Mouse (Mus musculus) gonadal fat pad, adult 2 months (tissue): ENCODE results near the gene Fos. TPM values are rescaled to one million over a fixed set of nuclear protein-coding genes. Genes with fewer than 3 reads are reported as not detected.

Source experiments
- DNase-seq: peaks from one replicate; pipeline ENCODE4 v3.0.0-alpha.2; 2012; ENCODE audit warnings: low read depth
- polyA plus RNA-seq: library from polyadenylated mRNA; depleted of rRNA; stranded (reverse); fragments of >200 nt; gene quantifications from 2 replicates; pipeline ENCODE4 v1.2.3, GENCODE M21; 2012; rRNA removed

Fos gene
- 8.1 and 16.6 TPM in 2 replicates for polyA plus RNA-seq

DNA sequence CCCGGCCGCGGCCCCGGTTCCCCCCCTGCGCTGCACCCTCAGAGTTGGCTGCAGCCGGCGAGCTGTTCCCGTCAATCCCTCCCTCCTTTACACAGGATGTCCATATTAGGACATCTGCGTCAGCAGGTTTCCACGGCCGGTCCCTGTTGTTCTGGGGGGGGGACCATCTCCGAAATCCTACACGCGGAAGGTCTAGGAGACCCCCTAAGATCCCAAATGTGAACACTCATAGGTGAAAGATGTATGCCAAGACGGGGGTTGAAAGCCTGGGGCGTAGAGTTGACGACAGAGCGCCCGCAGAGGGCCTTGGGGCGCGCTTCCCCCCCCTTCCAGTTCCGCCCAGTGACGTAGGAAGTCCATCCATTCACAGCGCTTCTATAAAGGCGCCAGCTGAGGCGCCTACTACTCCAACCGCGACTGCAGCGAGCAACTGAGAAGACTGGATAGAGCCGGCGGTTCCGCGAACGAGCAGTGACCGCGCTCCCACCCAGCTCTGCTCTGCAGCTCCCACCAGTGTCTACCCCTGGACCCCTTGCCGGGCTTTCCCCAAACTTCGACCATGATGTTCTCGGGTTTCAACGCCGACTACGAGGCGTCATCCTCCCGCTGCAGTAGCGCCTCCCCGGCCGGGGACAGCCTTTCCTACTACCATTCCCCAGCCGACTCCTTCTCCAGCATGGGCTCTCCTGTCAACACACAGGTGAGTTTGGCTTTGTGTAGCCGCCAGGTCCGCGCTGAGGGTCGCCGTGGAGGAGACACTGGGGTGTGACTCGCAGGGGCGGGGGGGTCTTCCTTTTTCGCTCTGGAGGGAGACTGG, at the start of gene Fos:
Gene Fos (plus strand): TSS at position 410 of the 817 bp plus-strand sequence.
- no peak for DNase-seq

DNA sequence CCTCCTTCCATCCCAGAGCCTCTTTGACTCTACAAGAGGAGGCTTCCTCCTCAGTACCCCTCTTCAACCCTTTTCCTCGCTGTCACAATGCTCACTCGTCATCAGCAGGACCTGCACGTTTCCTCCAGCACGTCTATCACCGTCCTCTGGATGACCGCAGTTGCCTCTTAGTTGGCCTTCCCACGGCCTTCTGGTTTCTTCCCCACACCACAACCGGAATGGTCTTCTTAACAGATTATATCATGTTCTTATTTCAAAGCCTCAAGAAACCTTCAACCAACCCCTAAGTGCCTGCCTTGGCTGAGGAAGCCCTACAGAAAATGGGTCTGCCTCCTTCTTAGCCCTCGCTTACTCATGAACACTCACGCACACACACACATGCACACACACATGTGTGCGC, 48.0 kb upstream of the Fos start:
- no peak for DNase-seq

DNA sequence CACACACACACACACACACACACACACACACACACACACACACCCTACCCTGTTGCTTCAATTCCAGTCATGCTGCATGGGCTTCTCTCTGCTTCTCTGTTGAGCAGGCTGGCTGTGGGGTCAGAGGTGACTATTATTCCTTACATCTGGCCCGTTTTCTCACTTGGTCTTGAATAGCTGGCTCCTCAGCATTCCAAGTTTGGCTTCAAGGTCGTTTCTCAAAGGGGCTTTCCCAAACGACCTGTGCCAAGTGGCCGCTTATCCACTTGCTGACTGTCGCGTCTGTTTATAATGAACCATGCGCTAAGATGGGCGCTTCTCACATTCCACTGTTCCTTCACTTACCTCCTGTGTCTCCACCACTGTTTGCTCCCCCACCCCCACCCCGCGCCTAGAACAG, 47.6 kb upstream of the Fos start:
- DNase-seq, result no peak

DNA sequence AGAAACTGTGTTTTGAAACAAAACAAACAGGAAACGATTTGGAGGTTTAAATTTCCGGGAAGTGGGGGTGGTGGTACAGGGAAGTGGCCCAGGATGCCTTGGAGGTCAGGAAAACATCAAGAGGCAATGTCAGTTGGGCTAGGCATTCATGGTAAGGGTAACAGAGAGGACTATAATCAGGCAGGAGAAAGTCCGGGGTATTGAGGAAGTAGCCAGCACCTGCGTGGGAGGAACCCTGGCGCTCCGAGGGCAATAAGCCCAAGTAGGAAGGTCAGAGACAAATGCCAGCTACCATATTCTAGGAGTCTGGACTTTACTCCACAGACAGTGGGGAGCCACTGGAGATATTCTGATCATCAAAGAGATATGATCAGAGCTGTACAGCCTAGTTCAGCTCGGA, 45.9 kb upstream of the Fos start:
- DNase-seq, result no peak

DNA sequence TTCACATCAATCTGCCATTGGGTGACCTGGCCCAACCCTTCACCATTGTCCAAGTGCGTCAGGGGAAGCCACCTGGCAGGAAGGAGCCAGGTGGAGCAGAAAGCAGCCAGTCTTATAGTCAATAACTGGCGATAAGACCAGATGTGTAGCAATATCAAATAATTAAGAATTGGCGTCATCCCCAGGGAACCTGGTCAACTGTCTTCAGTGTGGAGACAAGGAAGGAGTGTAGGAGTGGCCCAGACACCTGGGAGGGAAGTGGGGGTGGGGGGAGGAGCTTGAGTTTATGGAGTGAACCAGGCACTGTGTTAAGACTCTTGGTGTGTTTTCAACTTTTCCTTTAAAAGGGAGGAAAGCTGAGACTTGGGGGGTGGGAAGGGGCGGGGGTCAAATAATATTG, 43.7 kb upstream of the Fos start:
- peak; percentile 68 for DNase-seq

DNA sequence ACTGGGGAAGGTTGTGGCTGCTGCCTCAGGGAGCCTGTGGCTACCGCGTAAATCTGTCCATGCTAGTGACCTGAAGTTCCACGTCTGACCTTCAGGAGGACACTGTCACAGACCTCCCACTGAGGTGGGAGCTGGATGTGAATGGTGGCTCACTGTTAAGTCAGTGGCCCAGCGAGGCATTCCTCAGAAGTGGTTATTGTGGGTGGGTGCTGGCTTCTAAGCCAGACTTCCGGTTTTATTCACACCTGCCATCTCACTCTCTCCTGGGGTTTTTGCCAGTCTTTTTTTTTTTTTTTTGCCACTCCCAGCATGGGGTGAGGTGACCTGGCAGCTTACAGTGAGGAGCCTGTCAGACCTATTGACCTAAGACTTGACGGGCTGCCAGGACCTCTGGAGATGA, 43.3 kb upstream of the Fos start:
- DNase-seq, result no peak

DNA sequence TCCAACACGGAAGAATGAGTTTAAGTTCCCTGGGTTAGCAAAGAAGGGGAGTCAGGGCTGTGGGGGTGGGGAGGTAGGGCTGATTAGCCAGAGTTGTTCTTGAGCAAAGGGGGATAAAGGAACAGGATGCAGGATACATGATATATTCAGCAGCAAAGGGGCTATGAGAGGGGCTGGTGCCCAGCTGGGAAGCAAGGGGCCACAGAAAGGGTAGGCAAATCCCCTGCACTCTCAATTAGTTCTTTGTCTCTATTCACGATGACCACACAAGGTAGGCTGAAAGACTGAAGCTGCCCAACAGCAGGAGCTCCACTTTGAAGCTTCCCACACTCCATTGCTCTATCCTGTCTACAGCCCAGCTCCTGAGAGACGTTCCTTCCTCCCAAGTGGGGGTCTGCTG, 39.8 kb upstream of the Fos start:
- no peak for DNase-seq

DNA sequence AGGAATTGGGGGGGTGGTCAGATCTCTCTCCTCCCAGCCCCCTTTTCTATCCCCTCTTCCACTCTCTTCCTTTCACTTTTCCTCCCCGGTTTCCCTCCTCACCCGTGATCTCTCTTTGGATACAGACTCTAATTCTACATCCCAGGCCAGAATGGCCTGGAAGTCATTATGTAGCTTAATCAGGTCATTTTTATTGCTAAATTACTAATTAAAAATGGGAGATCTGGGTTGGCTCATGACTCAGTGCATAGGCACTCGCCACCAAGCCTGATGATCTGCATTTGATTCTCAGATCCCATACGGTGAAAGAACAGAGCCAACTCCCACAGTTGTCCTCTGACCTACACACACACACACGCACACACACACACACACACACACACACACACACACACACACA, 39.2 kb upstream of the Fos start:
- DNase-seq, result no peak

DNA sequence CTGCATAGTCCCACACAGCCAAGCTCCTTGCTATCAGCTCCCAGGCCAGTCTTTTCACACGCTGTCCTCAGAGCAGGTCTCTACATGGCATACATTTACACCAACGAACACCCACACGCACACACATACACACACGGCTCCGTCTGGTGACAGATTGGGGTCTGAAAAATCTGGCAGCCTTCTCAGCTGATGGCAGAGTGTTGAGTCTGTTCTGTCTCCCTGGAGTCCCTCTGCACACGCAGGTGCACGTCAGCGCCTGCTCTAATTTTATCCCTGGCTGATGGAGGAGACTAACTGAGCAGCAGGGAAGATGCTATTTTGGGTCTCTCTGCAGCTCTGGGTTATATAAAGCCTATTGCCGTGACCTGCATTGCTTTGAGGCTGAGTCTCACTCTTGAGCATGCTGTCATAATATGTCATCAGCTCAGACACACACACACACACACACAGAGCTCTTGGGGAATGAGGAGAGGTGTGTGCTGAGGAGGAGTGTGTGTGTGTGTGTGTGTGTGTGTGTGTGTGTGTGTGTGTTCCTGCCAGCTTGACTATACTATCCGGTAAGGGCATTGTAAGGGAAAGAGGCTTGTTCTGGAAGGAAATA, 37.6 kb upstream of the Fos start:
- DNase-seq, result no peak

DNA sequence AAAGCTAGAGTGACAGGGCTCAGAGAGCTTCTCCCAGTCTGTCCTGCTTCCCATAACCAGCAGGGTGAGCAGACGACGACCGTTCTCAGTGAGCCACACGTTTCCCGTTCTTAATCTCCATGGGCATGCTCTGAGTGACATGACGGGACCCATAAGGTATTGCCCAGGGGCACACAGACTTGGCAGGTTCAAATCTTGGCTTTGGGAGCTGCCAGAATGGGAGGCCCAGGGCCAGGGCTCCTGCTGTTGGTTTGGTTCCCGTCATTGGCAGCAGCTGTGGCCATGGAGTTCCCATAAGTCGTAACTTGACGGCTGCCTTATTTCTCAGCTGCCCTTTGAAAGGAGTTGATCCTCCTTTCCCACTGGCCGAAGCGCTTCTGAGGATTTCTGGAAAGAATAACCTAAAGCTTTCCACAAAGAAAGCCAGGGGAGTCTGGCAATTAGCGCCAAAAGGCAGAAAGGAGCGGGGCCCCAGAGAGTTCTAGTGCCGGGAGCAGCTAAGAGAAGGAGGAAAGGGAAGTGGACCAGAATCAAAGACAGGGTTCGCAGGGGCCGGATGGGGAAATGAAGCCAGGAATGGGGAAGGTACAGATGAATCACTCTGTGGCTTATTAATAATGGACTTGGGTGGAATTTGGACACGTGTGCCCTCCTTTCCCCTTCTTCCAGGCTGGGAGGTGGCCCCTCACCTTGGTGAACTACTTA, 36.4 kb upstream of the Fos start:
- DNase-seq, result no peak

DNA sequence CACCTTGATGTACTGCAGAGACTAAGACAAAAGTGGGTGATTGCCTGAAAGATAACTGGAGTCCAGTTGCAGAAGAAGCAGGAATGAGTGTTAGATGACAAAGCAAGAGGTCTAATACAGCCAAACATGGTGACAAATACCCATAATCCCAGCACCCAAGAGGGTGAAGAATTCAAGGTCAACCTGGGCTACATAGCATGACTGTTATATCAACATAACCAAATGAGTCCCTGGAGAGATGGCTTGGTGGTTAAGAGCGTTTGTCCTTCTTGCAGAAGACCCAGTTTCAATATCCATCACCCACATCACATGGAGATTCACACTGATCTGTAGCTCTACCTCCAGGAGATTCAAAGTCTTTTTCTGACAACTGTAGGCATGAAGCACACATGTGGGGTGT, 30.2 kb upstream of the Fos start:
- DNase-seq, result no peak

DNA sequence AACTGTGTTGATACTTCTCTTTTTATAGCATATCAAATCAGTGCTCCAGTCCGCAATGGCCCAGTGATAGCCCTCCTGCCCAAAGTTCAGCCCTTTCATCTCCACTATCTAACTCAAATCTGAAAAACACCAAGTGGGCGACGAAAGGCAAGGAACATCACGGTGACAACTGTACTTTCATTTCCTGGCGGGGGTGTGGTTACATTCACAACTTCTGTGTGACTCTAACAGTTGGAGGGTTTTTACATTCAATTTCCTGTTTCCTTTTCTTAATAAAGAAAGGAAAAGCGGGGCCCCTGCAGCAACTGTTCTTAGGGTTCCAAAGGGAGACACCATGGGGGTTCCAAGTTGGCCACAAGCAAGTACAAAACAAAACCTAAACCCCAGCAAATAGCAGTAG, 29.0 kb upstream of the Fos start:
- DNase-seq, result no peak

DNA sequence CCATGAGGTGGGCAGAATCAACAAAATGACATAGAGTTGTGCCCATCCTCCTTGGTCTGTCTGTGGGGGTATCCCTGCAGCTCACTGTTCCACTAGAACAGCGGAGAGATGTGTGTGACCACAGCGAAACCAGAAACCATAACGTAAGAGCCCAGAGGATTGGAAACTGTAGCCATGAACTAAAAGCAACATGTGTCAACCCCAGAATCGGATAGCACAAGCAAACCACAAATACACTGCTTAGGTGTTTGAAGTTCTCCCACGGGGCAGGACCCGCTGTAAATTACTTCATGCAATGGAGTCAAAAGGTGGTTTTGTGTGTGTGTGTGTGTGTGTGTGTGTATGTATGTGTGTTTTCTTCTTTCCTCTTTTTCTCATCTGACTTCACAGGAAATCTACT, 26.7 kb upstream of the Fos start:
- DNase-seq, result no peak

DNA sequence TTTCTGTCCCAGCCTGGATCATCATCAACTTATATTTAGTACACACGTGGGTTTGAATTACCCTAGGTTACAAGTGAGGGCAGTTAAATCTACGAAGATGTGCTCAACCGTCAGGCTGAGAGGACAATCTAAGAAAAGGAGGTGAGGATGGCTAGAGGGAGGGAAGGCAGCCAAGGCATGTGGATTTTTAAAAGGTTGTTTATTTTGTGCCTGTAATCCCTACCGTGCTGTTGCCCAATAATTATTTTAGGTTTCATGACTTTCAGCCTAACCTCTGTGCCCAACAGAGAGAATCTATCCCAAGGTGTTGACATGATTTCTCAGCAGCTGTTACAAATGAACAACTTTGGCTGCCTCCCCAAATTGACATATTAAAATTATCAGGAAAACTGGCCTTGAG, 26.2 kb upstream of the Fos start:
- no peak for DNase-seq

DNA sequence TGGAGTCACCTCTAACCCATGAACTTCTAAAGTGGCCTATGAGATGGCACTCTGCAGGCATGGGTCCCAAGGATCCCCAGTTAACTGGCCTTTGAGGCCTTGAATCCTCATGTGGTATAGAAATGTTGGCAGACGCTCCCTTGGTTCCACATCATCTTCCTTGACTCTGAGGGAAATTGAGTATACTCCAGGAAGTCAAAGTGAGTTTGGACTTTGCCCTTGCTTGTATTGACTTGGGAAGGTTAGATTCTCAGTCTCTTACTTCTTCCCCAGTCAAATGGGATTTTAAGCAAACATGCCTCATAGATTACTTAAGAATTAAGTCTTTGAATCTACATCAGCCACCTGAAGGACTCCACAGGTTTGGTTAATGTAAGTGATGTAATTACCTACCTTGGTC, 24.2 kb upstream of the Fos start:
- no peak for DNase-seq

DNA sequence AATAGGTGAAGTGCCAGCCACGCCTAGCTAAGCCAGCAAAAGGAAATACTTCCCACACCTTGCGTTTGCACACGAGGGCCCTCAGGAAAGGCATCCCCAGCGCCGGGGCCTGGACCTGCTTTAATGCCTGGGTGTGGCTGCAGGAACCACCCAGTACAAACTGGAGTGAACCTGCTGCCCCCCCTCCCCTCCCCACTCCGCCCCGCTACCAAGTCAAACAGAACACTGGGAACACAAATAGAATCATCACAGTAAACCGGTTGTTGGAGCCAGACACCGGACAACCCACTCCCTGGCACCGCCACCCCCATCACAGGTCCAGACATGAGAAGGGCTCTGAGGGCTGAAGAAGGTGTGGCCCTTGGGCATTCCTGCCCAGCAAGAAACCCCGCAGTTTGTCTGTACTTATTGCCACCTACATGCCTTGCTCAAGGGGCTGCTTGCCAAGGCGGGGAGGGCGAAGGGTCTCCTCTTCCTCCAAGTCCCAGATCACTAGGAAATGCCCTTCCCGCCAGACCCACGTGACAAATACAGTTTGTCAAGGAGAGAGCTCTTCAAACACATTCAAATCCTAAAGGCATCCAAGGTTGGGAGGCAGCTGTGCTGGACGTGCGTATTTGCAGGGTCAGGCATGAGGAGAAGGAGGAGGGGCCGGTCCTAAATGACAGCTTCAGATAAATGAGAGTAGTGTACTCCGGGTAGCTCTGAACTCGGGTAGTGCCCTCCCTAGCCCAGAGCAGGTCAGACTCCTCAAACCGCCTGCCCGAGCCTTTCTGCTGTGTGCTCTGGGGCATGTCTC, 21.8 kb upstream of the Fos start:
- no peak for DNase-seq

DNA sequence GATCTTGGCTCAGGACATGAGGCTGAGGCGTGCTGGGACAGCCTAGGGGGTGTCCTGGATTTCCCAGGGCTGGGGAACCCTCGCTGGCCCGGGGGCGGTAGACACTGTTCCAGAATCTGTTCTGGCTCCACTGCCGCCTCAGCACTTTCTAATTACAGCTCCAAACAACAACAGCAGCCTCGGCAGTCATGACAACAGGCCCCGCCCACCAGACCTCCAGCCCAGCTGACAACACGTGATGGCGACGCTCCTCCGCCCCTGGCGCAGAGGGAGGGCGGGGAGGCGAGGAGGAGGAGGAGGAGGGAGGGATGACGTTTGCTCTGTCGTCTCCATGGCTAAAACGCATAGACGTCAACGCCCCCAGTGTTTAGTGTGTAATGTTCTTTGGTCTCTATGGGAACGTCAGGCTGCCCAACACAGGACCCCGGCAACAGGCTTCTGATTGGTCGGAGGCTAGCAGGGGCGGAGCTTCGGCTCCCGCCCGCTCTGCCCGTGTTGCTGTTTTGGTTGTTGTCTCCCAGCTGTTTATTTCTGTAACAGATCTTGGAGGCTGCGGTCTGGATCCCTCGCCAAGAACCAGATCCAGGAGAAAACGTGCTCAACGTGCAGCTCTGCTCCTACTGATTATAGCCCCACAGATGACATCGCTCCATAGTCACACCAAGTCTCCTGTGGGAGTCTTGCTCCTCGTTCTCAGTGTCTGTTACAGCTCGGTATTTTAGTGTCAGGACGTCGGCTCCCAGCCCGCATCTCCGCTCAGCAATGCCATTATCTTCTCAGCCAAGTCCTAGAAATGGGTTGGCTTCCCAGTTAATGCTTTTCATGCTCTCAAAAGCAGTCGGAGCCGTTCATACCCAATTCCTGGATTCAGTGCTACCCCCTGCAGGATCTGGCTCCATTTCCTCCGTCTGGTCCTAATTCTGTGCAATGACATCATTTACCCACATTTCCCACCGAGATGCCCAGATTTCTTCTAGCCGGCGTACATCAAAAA, 18.3 kb upstream of the Fos start:
- DNase-seq, result no peak

DNA sequence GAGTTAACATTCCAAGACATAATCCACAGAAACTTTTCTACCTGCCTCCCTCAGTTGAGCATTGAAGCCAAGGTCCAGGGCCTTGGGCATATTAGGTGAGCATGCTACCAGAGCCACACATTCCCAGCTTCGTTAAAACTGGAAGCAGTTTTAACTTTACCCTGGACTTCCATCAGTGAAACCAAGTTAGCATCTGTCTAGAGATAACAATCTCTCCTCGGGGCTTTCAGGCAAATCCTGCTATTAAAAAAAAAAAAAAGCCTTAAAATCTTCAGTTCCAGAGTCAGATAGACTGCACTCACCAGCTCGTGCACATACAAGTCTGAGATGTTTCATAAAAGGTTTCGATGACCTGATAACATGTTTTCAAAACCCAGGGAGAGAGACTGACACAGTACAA, 17.4 kb upstream of the Fos start:
- peak; percentile 87 for DNase-seq

DNA sequence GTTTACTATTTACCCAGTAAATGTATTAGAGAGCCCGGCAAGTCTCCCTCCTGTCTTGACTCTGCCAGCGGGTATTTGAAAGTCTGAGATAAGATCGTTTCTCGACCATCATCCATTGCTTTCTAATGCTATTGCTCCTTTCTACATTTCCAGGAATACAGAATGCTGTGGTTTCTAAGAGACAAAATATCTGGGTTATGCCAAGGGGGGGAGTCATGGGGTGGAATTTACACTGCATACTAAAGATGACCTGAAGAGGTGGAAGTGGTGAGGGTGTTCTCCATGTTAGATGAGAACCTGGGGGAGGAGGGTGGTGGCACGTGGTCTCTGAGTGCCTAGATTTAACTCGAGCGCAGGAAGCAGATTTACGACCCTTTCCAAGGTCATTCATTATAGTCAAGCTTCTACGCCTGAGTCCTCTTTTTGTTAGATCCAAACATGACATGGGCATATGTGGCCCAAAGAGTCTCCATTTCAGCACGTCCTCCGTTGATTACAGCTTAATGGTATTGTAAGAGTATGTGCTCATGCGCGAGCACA, 16.7 kb upstream of the Fos start:
- no peak for DNase-seq

DNA sequence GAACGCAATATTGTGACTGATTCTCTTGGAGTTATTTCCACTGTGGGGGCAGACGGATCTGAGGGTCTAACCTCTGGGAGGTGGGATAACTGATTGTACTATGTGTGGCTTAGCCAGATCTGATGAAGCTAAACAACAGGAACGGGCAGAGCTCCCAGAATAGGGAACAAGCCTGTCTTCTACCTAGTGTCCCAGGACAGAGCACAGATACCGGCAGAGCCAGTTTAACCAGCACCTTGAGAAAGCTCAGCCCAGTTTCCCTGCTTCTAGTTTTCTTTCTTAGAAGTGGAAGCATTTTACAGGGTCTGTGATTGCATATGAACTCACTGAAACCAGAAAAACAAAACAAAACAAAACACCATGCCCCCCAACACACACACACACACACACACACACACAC, 13.9 kb upstream of the Fos start:
- no peak for DNase-seq
